Mouse (Mus musculus) fibroblast of lung, adult 2 months (primary cell): ENCODE data around the gene Rfk.

ENCODE experiments used
- DNase-seq: peaks from one replicate; pipeline ENCODE4 v3.0.0-alpha.2; 2011; ENCODE audit warnings: low read depth

Gene Rfk

GRCm38 (mm10) chr19:17385022-17385421 lies 8.8 kb upstream of the Rfk start:
- DNase-seq = no peak

GRCm38 (mm10) chr19:17385426-17385825 lies 8.4 kb upstream of the Rfk start:
- DNase-seq = no peak

- no peak for DNase-seq
Observed at GRCm38 (mm10) chr19:17386424-17386823, 7.4 kb upstream of the Rfk start.

GRCm38 (mm10) chr19:17388404-17388803 lies 5.4 kb upstream of the Rfk start:
- DNase-seq = no peak

GRCm38 (mm10) chr19:17392866-17393265 lies 977 bp upstream of the Rfk start:
- DNase-seq = no peak

GRCm38 (mm10) chr19:17396802-17397201 lies 3.0 kb downstream of the Rfk start:
- DNase-seq = no peak

GRCm38 (mm10) chr19:17397922-17398321 lies 4.1 kb downstream of the Rfk start:
- no peak for DNase-seq

GRCm38 (mm10) chr19:17399965-17400364 lies 6.1 kb downstream of the Rfk start:
- DNase-seq = no peak

GRCm38 (mm10) chr19:17400571-17400970 lies 6.7 kb downstream of the Rfk start:
- DNase-seq = no peak

GRCm38 (mm10) chr19:17403175-17403574 lies 9.3 kb downstream of the Rfk start:
- no peak for DNase-seq

GRCm38 (mm10) chr19:17406823-17407222 lies 13.0 kb downstream of the Rfk start:
- DNase-seq = no peak

GRCm38 (mm10) chr19:17408591-17408990 lies 14.7 kb downstream of the Rfk start:
- DNase-seq = no peak

GRCm38 (mm10) chr19:17409351-17409750 lies 15.5 kb downstream of the Rfk start:
- DNase-seq = no peak

GRCm38 (mm10) chr19:17410465-17411065 lies 16.7 kb downstream of the Rfk start:
- no peak for DNase-seq

GRCm38 (mm10) chr19:17412915-17413459 lies 19.1 kb downstream of the Rfk start:
- no peak for DNase-seq

- DNase-seq = no peak
Observed at GRCm38 (mm10) chr19:17417855-17418254, 24.0 kb downstream of the Rfk start.

GRCm38 (mm10) chr19:17423306-17423705 lies 29.5 kb downstream of the Rfk start:
- DNase-seq = no peak

- DNase-seq = no peak
Observed at GRCm38 (mm10) chr19:17427824-17428560, 34.1 kb downstream of the Rfk start.

GRCm38 (mm10) chr19:17428561-17428914 lies 34.7 kb downstream of the Rfk start:
- no peak for DNase-seq

- no peak for DNase-seq
Observed at GRCm38 (mm10) chr19:17436651-17437050, 42.8 kb downstream of the Rfk start.

- DNase-seq = no peak
Observed at GRCm38 (mm10) chr19:17439476-17440189, 45.8 kb downstream of the Rfk start.

- DNase-seq = no peak
Observed at GRCm38 (mm10) chr19:17443581-17443980, 49.7 kb downstream of the Rfk start.
